Mouse (Mus musculus) G1E (cell line): ENCODE data around the gene Rtp4. TPM values are rescaled to one million over a fixed set of nuclear protein-coding genes. Genes with fewer than 3 reads are reported as not detected.

Experiments
- ATAC-seq: 2 replicates; pipeline ENCODE4 v1.8.0; 2016; ENCODE audit warnings: mild to moderate bottlenecking; ENCODE audit not compliant: insufficient number of reproducible peaks, poor library complexity, low FRiP score, severe bottlenecking; ENCODE audit errors: extremely low read depth
- DNase-seq: peaks from one replicate; pipeline ENCODE4 v3.0.0; 2012; ENCODE audit warnings: low spot score
- H3K27me3 ChIP-seq: 2 replicates; pipeline ENCODE4 v1.6.1; 2012; ENCODE audit warnings: mild to moderate bottlenecking, low read length, inconsistent platforms; ENCODE audit not compliant: insufficient read depth
- H3K36me3 ChIP-seq: replicated peaks from 2 replicates; pipeline ENCODE3; 2012; ENCODE audit warnings: mild to moderate bottlenecking, inconsistent platforms
- H3K4me1 ChIP-seq: 2 replicates; pipeline ENCODE4 v1.6.1; 2012; ENCODE audit warnings: low read depth, low read length, inconsistent platforms, mixed read lengths; ENCODE audit not compliant: insufficient read depth
- H3K4me3 ChIP-seq: 2 replicates; pipeline ENCODE4 v1.5.1; 2012; ENCODE audit warnings: low read depth, mild to moderate bottlenecking, inconsistent platforms, low read length, moderate library complexity, mixed read lengths
- H3K9me3 ChIP-seq: replicated peaks from 2 replicates; pipeline ENCODE4 v1.6.1; 2012; ENCODE audit warnings: inconsistent platforms
- CTCF ChIP-seq: IDR thresholded peaks from 2 replicates; pipeline ENCODE4 v1.5.1; 2012; ENCODE audit warnings: low read depth, low read length, inconsistent platforms, mixed read lengths
- GATA1 ChIP-seq: IDR thresholded peaks from 2 replicates; pipeline ENCODE4 v1.6.1; 2012; ENCODE audit warnings: borderline replicate concordance, low read length, inconsistent platforms, mixed read lengths
- GATA2 ChIP-seq: IDR thresholded peaks from 2 replicates; pipeline ENCODE4 v1.6.1; 2012; ENCODE audit warnings: low read depth, low read length, inconsistent platforms, borderline replicate concordance
- POLR2AphosphoS5 ChIP-seq: IDR thresholded peaks from 2 replicates; pipeline ENCODE4 v1.6.1; 2012; ENCODE audit warnings: low read depth, low read length, inconsistent platforms; ENCODE audit not compliant: insufficient replicate concordance
- TAL1 ChIP-seq: conservative IDR thresholded peaks from 2 replicates; pipeline ENCODE4 v1.6.1; 2012; ENCODE audit warnings: low read depth, low read length, inconsistent platforms, mixed read lengths
- polyA plus RNA-seq: library from polyadenylated mRNA; stranded (reverse); fragments of >175 nt; gene quantifications from 2 replicates; pipeline ENCODE4 v1.2.3, GENCODE M21; 2012
- total RNA-seq, 2 experiments: library from RNA; stranded (forward) in 1 of 2; stranded (reverse) in 1 of 2; fragments of 200-1000 nt in 1 of 2; fragments of >200 nt in 1 of 2; fragmentation: Nextera tagmentation in 1 of 2; gene quantifications; 2 replicates each; pipeline ENCODE4 v1.2.3; 2014 to 2017

Rtp4 gene
- total and polyA plus RNA-seq, 3 experiments, result 0.33 TPM; not detected in 2

GRCm38 (mm10) chr16:23550981-23551582 lies 31.0 kb downstream of the Rtp4 start:
- H3K9me3 ChIP-seq, result peaks cover 45% of the 10 kb centered on the region
- TF ChIP-seq GATA1 (no peak), TAL1 (no peak), POLR2AphosphoS5 (no peak), GATA2 (no peak), CTCF (no peak)
- no peaks in the 10 kb centered on the region for H3K4me1 ChIP-seq
- ATAC-seq (no peak), DNase-seq (no peak)
- no peaks in the 10 kb centered on the region for H3K36me3 ChIP-seq
- H3K4me3 ChIP-seq, result no peak overlapping the region
- H3K27me3 ChIP-seq, result no peaks in the 10 kb centered on the region

GRCm38 (mm10) chr16:23554673-23555072 lies 34.6 kb downstream of the Rtp4 start:
- no peaks in the 10 kb centered on the region for H3K27me3 ChIP-seq
- TF ChIP-seq GATA1 (no peak), TAL1 (no peak), CTCF (no peak), POLR2AphosphoS5 (no peak), GATA2 (no peak)
- no peaks in the 10 kb centered on the region for H3K4me1 ChIP-seq
- DNase-seq, result no peak
- H3K36me3 ChIP-seq, result no peaks in the 10 kb centered on the region
- H3K4me3 ChIP-seq, result no peak overlapping the region
- peaks cover 30% of the 10 kb centered on the region for H3K9me3 ChIP-seq
- ATAC-seq, result no peak

DNA sequence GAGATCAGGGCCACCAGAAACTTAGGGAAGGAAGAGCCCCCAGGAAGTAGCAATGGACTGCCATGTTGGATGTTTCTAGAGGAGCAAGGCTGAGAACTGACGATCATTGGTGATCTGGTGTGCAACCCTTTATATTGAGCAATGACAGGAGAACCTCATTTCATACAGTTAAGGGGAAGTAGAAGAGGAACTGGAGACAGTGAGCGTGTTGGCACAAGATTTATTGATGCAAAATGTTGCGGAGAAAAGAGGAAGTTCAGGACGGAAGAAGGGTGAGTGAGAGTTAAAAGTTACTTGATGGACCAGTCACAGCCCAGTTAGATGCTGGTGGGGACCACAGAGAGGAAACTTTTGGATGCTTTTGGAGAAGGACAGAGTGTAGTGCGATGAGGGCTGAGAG lies 37.1 kb downstream of the Rtp4 start:
- no peak overlapping the region for H3K4me3 ChIP-seq
- H3K27me3 ChIP-seq, result no peaks in the 10 kb centered on the region
- no peaks in the 10 kb centered on the region for H3K4me1 ChIP-seq
- TF ChIP-seq POLR2AphosphoS5, result no peak
- TF ChIP-seq TAL1, result no peak
- TF ChIP-seq CTCF, result no peak
- no peak for TF ChIP-seq GATA1
- no peak for TF ChIP-seq GATA2
- ATAC-seq (no peak), DNase-seq (no peak)
- H3K36me3 ChIP-seq, result no peaks in the 10 kb centered on the region
- H3K9me3 ChIP-seq, result peaks cover 30% of the 10 kb centered on the region

DNA sequence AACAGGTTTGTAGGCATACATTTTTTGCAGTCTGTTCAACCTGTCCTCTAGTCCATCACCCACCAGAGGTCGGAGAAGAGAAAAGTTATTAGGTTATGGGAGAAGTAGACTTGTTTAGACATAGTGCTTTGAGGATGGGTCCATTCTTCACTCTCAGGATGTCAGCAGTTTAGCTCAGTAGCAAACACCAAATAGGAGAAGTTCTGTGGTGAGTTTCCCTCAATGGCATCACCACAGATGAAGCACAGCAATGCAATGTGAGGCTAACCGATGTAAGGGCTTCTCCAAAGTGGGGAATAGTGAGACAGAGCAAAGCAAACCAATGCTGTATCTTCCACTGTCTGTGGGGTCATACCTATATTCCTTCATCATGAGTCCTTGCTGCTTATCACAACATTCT lies 37.6 kb downstream of the Rtp4 start:
- no peak for ATAC-seq
- Histone ChIP-seq H3K4me1 (no peaks in the 10 kb centered on the region), H3K4me3 (no peak overlapping the region), H3K27me3 (no peaks in the 10 kb centered on the region), H3K36me3 (no peaks in the 10 kb centered on the region), H3K9me3 (peaks cover 25% of the 10 kb centered on the region)
- TF ChIP-seq POLR2AphosphoS5, result no peak
- TF ChIP-seq CTCF, result no peak
- TF ChIP-seq TAL1, result no peak
- TF ChIP-seq GATA1, result no peak
- TF ChIP-seq GATA2, result no peak
- no peak for DNase-seq

GRCm38 (mm10) chr16:23568369-23568958 lies 48.4 kb downstream of the Rtp4 start:
- Histone ChIP-seq H3K27me3 (no peaks in the 10 kb centered on the region), H3K4me3 (no peak overlapping the region), H3K4me1 (no peaks in the 10 kb centered on the region), H3K36me3 (no peaks in the 10 kb centered on the region), H3K9me3 (peaks cover 17% of the 10 kb centered on the region)
- no peak for ATAC-seq
- TF ChIP-seq CTCF, result no peak
- TF ChIP-seq POLR2AphosphoS5, result no peak
- no peak for TF ChIP-seq GATA1
- TF ChIP-seq GATA2, result no peak
- TF ChIP-seq TAL1, result no peak
- DNase-seq, result no peak

- Histone ChIP-seq H3K4me1 (no peaks in the 10 kb centered on the region), H3K9me3 (peaks cover 9% of the 10 kb centered on the region), H3K36me3 (no peaks in the 10 kb centered on the region), H3K4me3 (no peak overlapping the region), H3K27me3 (no peaks in the 10 kb centered on the region)
- no peak for ATAC-seq
- TF ChIP-seq CTCF (no peak), TAL1 (no peak), POLR2AphosphoS5 (no peak), GATA2 (no peak), GATA1 (no peak)
- no peak for DNase-seq
Observed at GRCm38 (mm10) chr16:23574561-23574960, 54.5 kb downstream of the Rtp4 start.
